Mouse (Mus musculus) heart, adult 2 months (tissue): ENCODE results near the gene Shprh.

Source experiments
- CTCF ChIP-seq: fragments of 200-600 bp; IDR thresholded peaks from 2 replicates; pipeline ENCODE4 v1.8.1; 2022; ENCODE audit warnings: antibody characterized with exemption, mild to moderate bottlenecking, moderate library complexity
- EP300 ChIP-seq: fragments of 200-500 bp; IDR thresholded peaks from 2 replicates; pipeline ENCODE4 v1.6.1; 2011; ENCODE audit warnings: low read depth, low read length, control low read depth; ENCODE audit not compliant: insufficient read depth
- POLR2A ChIP-seq: fragments of 200-500 bp; IDR thresholded peaks from 2 replicates; pipeline ENCODE4 v1.6.1; 2011; ENCODE audit warnings: mild to moderate bottlenecking, low read depth, low read length, control low read depth; ENCODE audit not compliant: insufficient read depth

DNA sequence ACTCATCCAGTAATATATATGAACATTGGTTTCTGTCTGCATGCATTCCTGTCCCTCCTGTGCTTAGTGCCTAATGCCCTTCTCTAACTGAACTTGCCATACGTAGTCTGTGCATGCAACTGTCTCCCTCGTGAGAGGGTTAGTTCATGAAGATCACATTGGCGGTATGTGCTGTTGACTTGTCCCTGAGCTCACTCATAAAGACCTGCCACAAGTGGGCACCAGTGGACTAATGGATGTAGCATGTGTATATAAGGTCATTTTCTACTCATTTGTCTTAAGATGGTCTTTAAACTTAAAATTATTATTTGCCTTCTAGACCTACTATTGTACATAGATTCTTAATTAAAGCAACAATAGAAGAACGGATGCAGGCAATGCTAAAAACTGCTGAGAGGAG, 62.8 kb downstream of the Shprh start:
- TF ChIP-seq EP300, result no peak
- peak; percentile 61 for TF ChIP-seq CTCF
- TF ChIP-seq POLR2A, result no peak
